Mouse (Mus musculus) C2C12 (cell line): Measurements from ENCODE around the gene Fli1.

Experiments
- CEBPB ChIP-seq: IDR thresholded peaks from one replicate; pipeline ENCODE4 v1.6.1; 2011; ENCODE audit warnings: low read depth, mild to moderate bottlenecking, control low read depth, moderate library complexity
- CTCF ChIP-seq: IDR thresholded peaks from one replicate; pipeline ENCODE4 v1.5.1; 2011; ENCODE audit not compliant: control insufficient read depth, insufficient read depth, insufficient read length
- FOSL1 ChIP-seq: IDR thresholded peaks from one replicate; pipeline ENCODE4 v1.8.0; 2011; ENCODE audit warnings: mild to moderate bottlenecking, low read length; ENCODE audit not compliant: poor library complexity, insufficient read depth, severe bottlenecking
- MAX ChIP-seq: IDR thresholded peaks from one replicate; pipeline ENCODE4 v1.6.1; 2011; ENCODE audit warnings: mild to moderate bottlenecking, control low read depth
- MYOD1 ChIP-seq: IDR thresholded peaks from one replicate; pipeline ENCODE4 v1.6.1; 2011; ENCODE audit warnings: low read depth; ENCODE audit not compliant: control insufficient read depth, insufficient read length
- MYOG ChIP-seq: IDR thresholded peaks from one replicate; pipeline ENCODE4 v1.6.1; 2011; ENCODE audit not compliant: control insufficient read depth, insufficient read length; ENCODE audit errors: extremely low read depth
- USF1 ChIP-seq: IDR thresholded peaks from one replicate; pipeline ENCODE4 v1.6.1; 2011; ENCODE audit warnings: low read depth, mild to moderate bottlenecking, control low read depth, moderate library complexity

GRCm38 (mm10) chr9:32541223-32541901 is 1.3 kb downstream of the Fli1 start:
- no peak for TF ChIP-seq CTCF
- TF ChIP-seq MAX, result no peak
- no peak for TF ChIP-seq MYOG
- TF ChIP-seq CEBPB, result no peak
- no peak for TF ChIP-seq USF1
- TF ChIP-seq MYOD1, result no peak
- no peak for TF ChIP-seq FOSL1
